Mouse (Mus musculus) ES-Bruce4 (cell line): ENCODE measurements around the gene Parva. TPM values are rescaled to one million over a fixed set of nuclear protein-coding genes. Genes with fewer than 3 reads are reported as not detected.

Experiments used
- H3K27ac ChIP-seq: 2 replicates; pipeline ENCODE4 v1.5.1; 2012; ENCODE audit warnings: low read length, inconsistent platforms; ENCODE audit not compliant: insufficient read depth
- H3K27me3 ChIP-seq: 2 replicates; pipeline ENCODE4 v1.6.1; 2012; ENCODE audit warnings: mild to moderate bottlenecking, low read length, inconsistent platforms; ENCODE audit not compliant: control insufficient read depth, poor library complexity, insufficient read depth, severe bottlenecking
- H3K36me3 ChIP-seq: 2 replicates; pipeline ENCODE4 v1.6.1; 2012; ENCODE audit warnings: inconsistent platforms, mild to moderate bottlenecking, low read length, moderate library complexity; ENCODE audit not compliant: control insufficient read depth, poor library complexity, insufficient read depth, severe bottlenecking
- H3K4me1 ChIP-seq: one replicate; pipeline ENCODE4 v1.8.1; 2011; ENCODE audit warnings: low read length; ENCODE audit not compliant: control insufficient read depth, insufficient read depth
- H3K4me3 ChIP-seq: 2 replicates; pipeline ENCODE4 v1.5.1; 2011; ENCODE audit warnings: low read depth, mild to moderate bottlenecking, low read length
- H3K9ac ChIP-seq: 2 replicates; pipeline ENCODE4 v1.6.1; 2012; ENCODE audit warnings: low read depth, mild to moderate bottlenecking, inconsistent platforms; ENCODE audit not compliant: poor library complexity, severe bottlenecking
- H3K9me3 ChIP-seq: replicated peaks from 2 replicates; pipeline ENCODE4 v1.6.1; 2012; ENCODE audit warnings: mild to moderate bottlenecking, low read length, inconsistent platforms; ENCODE audit not compliant: control insufficient read depth, poor library complexity, insufficient read depth, severe bottlenecking
- CTCF ChIP-seq: IDR thresholded peaks from one replicate; pipeline ENCODE4 v1.8.1; 2011; ENCODE audit warnings: low read depth, low read length
- EP300 ChIP-seq: IDR thresholded peaks from 2 replicates; pipeline ENCODE4 v1.6.1; 2011; ENCODE audit warnings: low read depth, low read length; ENCODE audit not compliant: insufficient read depth
- POLR2A ChIP-seq: IDR thresholded peaks from one replicate; pipeline ENCODE4 v1.8.1; 2011; ENCODE audit warnings: low read length; ENCODE audit not compliant: insufficient read depth
- polyA plus RNA-seq: library from polyadenylated mRNA; stranded (reverse); fragments of >200 nt; gene quantifications from 2 replicates; pipeline ENCODE4 v1.2.4, GENCODE M21; 2011; ENCODE audit warnings: low read depth; ENCODE audit not compliant: missing spikeins, insufficient read depth, insufficient read length

Gene Parva
- polyA plus RNA-seq, 1 experiment, result 43.2 TPM

DNA sequence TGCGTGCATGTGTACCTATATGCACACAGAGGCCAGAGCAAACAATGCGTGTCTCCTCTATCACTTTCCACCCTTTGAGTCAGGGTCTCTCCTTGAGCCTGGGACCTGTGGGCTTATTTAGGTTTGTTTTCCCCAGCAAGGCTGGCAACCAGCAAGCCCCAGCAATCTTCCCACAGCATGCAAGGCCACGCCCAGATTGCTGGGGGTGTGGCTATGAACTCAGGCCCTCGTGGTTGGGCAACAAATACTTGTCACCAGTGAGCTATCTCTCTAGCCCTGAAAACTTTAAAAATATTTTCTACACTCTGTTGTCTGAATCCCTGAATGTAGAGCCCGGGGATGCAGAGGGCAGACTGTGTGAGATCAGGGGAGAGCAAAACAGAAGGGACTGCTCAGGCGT, 154.3 kb downstream of the Parva start:
- H3K9ac ChIP-seq, result no peak overlapping the region
- H3K9me3 ChIP-seq, result no peaks in the 10 kb centered on the region
- H3K4me1 ChIP-seq, result no peaks in the 10 kb centered on the region
- H3K4me3 ChIP-seq, result no peak overlapping the region
- no peak overlapping the region for H3K27ac ChIP-seq
- no peak for TF ChIP-seq CTCF
- no peak for TF ChIP-seq POLR2A
- TF ChIP-seq EP300, result no peak
- H3K27me3 ChIP-seq, result no peaks in the 10 kb centered on the region
- H3K36me3 ChIP-seq, result no peaks in the 10 kb centered on the region

DNA sequence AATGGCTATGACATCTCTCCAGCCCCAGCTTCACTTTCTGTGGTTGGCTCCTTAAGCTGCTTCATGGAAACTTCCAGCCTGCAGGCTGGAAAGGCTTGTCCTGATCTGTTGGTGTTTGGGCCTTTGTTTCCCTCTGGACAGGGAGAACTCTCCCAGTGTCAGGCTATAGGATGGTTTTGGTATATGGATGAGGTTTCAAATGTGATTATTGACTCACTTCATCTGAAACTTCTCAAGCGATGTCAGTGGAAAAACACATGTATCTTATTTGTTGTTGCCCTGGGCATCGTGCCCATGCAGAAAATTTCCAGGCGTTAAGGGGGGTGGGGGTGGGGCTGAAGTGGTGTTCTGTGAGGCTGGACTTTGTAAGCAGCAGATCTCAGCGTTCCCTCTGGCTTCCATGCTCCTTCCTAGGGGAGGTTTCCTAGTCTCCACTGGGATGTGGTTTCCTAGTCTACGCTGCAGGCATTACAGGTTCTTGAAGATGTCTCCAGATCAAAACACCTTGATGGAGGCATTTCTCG, 155.6 kb downstream of the Parva start:
- H3K9me3 ChIP-seq, result no peaks in the 10 kb centered on the region
- TF ChIP-seq CTCF, result no peak
- no peak for TF ChIP-seq POLR2A
- no peak for TF ChIP-seq EP300
- H3K36me3 ChIP-seq, result no peaks in the 10 kb centered on the region
- no peak overlapping the region for H3K4me3 ChIP-seq
- no peak overlapping the region for H3K9ac ChIP-seq
- H3K27ac ChIP-seq, result no peak overlapping the region
- H3K4me1 ChIP-seq, result no peaks in the 10 kb centered on the region
- no peaks in the 10 kb centered on the region for H3K27me3 ChIP-seq

DNA sequence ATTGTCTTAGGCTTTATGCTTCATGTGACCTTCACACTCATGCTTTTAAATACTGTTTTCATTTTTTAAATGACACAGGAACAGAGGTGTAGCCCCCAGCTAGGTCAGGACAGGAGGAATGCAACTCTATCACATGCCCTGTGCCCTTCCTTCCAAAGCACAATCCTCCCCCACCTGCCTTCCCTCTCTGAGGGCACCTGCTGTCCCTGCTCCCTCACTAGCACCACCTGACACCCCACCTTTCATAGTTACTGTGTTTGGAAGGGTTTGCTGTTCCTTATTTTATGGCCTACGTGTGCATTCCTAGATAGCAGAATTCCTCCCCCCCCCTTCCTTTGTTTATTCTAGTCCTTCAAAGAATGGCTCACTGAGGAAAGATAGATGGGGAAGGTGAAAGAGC, 160.1 kb downstream of the Parva start:
- Histone ChIP-seq H3K27me3 (no peaks in the 10 kb centered on the region), H3K4me1 (no peaks in the 10 kb centered on the region), H3K4me3 (no peak overlapping the region), H3K27ac (no peak overlapping the region), H3K9ac (no peak overlapping the region), H3K36me3 (no peaks in the 10 kb centered on the region), H3K9me3 (no peaks in the 10 kb centered on the region)
- TF ChIP-seq EP300, result no peak
- TF ChIP-seq POLR2A, result no peak
- no peak for TF ChIP-seq CTCF

DNA sequence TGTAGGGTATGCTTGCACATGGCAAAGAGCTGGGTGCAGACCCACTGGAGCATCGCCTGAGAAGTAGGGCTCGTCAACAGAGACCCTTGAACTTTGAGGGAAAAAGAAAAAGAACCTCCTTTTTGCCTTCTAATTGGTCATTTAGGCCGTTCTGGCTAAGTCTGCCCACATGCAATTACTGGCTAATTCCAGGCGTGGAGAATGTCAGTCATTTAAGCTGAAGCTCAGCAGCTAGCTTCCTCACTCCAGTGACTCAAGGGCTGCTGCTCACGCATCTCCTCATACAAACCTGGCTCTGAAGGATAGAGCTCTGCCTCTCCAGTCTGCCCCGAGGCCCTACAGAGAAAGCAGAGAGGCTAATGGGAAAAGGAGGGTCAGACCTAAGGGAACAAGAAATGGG, 162.2 kb downstream of the Parva start:
- H3K4me3 ChIP-seq, result no peak overlapping the region
- no peak overlapping the region for H3K9ac ChIP-seq
- H3K9me3 ChIP-seq, result no peaks in the 10 kb centered on the region
- H3K36me3 ChIP-seq, result no peaks in the 10 kb centered on the region
- no peak overlapping the region for H3K27ac ChIP-seq
- no peaks in the 10 kb centered on the region for H3K27me3 ChIP-seq
- TF ChIP-seq EP300, result no peak
- no peak for TF ChIP-seq CTCF
- TF ChIP-seq POLR2A, result no peak
- H3K4me1 ChIP-seq, result no peaks in the 10 kb centered on the region

DNA sequence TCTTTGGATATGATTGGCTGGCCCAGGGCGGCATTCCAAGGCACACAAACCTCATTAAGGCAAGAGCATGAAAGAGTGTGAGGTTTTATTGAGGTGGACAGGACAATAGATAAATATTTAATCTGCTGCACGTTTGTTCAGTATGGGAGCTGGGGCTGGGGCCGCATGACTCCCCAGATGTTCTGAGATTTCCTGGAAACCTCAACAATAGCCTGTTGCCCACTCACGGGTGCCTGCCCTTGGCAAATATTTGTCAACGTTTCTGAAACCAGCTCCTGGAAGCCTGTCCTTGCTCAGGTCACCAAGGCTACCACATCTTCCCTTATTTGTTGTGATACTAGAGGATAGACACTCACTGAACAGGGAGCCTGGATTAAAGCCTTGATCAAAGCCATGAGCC, 166.3 kb downstream of the Parva start:
- Histone ChIP-seq H3K4me1 (no peaks in the 10 kb centered on the region), H3K27ac (no peak overlapping the region), H3K27me3 (no peaks in the 10 kb centered on the region), H3K9ac (no peak overlapping the region), H3K9me3 (no peaks in the 10 kb centered on the region), H3K36me3 (no peaks in the 10 kb centered on the region), H3K4me3 (no peak overlapping the region)
- TF ChIP-seq EP300, result no peak
- no peak for TF ChIP-seq CTCF
- no peak for TF ChIP-seq POLR2A

DNA sequence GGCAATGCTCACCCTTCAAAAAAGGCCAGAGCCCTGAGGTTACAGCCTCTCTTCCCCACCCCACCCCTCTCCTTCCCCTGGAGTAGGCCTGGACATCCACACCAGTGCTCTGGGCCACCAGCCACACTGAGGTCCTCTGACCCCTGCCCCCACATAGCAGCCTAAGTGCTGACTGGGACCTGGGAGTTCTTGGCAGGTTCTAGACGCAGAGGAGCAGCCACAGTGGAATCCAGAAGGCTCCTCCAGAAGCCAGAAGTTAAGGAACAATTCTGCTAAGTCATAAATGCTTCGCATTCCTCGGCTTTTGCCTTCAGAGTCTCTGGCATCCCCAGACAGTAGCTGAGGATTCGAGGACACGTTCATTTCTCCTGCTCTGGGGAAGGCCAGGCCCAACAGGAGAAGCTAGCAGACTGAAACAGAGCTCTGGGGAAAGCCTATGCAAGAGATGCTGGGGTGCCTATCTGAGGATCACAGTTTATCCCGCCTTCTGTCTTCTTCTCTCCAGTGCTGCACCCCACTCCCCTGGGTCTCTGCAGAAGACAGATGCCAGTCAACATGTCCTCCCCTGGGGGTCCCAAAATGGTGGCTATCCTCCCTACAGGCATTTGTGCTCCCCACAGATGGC, 168.0 kb downstream of the Parva start:
- H3K4me3 ChIP-seq, result no peak overlapping the region
- no peaks in the 10 kb centered on the region for H3K36me3 ChIP-seq
- no peaks in the 10 kb centered on the region for H3K27me3 ChIP-seq
- no peaks in the 10 kb centered on the region for H3K9me3 ChIP-seq
- no peak overlapping the region for H3K9ac ChIP-seq
- no peaks in the 10 kb centered on the region for H3K4me1 ChIP-seq
- H3K27ac ChIP-seq, result no peak overlapping the region
- no peak for TF ChIP-seq CTCF
- no peak for TF ChIP-seq POLR2A
- no peak for TF ChIP-seq EP300
